Mouse (Mus musculus): ENCODE measurements at regions not wholly inside any gene's neighbourhood (a gene's known extent, or its start where the extent isn't known, plus 50 kb on each side); places are given as distances from the start of the nearest gene placed in this dataset.

- TF ChIP-seq CTCF (IDR thresholded peaks at IDR 0.05; ENCODE audit: control insufficient read depth, insufficient read depth, insufficient replicate concordance, low read depth, low read length): no peak
- no peak for TF ChIP-seq POLR2A (IDR thresholded peaks at IDR 0.05; ENCODE audit: control insufficient read depth, low read depth, low read length)
Observed at GRCm38 (mm10) chr15:70982719-70983118, 2851.6 kb upstream of the Gm6569 start.

Data from testis, adult 2 months (tissue).